Mouse (Mus musculus) embryonic facial prominence, embryonic 13.5 days (tissue): ENCODE data around the gene Gm16867. TPM values are rescaled to one million over a fixed set of nuclear protein-coding genes. Genes with fewer than 3 reads are reported as not detected.
"Not testable (repeated sequence)": the region's sequence is repeated elsewhere in the genome, so short reads cannot be mapped to it uniquely, and the experiment has no call there.

ENCODE experiments used
- ATAC-seq: fragments of 200-750 bp; cut with Nextera tagmentation; 2 replicates; pipeline ENCODE4 v1.8.0; 2017; ENCODE audit warnings: low read depth; ENCODE audit not compliant: insufficient number of reproducible peaks, insufficient read depth, low FRiP score, low TSS enrichment
- H3K27ac ChIP-seq: fragments of 300-500 bp; sonication (generic); 2 replicates; pipeline ENCODE4 v1.5.1; 2015; ENCODE audit warnings: moderate library complexity, mild to moderate bottlenecking, inconsistent platforms
- H3K27me3 ChIP-seq: fragments of 300-500 bp; sonication (generic); 2 replicates; pipeline ENCODE4 v1.6.1; 2015; ENCODE audit warnings: mild to moderate bottlenecking, inconsistent platforms
- H3K36me3 ChIP-seq: fragments of 300-500 bp; sonication (generic); 2 replicates; pipeline ENCODE4 v1.6.1; 2015; ENCODE audit warnings: mild to moderate bottlenecking, inconsistent platforms
- H3K4me1 ChIP-seq: fragments of 300-500 bp; sonication (generic); 2 replicates; pipeline ENCODE4 v1.6.1; 2015; ENCODE audit warnings: inconsistent platforms
- H3K4me2 ChIP-seq: fragments of 300-500 bp; sonication (generic); 2 replicates; pipeline ENCODE4 v1.6.1; 2015; ENCODE audit warnings: moderate library complexity, mild to moderate bottlenecking, inconsistent platforms
- H3K4me3 ChIP-seq: fragments of 300-500 bp; sonication (generic); 2 replicates; pipeline ENCODE4 v1.5.1; 2015; ENCODE audit warnings: mild to moderate bottlenecking, inconsistent platforms
- H3K9ac ChIP-seq: fragments of 300-500 bp; sonication (generic); 2 replicates; pipeline ENCODE4 v1.6.1; 2015; ENCODE audit warnings: mild to moderate bottlenecking, inconsistent platforms
- H3K9me3 ChIP-seq: fragments of 300-500 bp; sonication (generic); 2 replicates; pipeline ENCODE4 v1.6.1; 2016; ENCODE audit warnings: inconsistent platforms
- WGBS: fragments of 180-500 bp; shearing (Covaris S2); methylation state at CpG from one replicate; pipeline ENCODE4 v1.1.7; 2015; ENCODE audit warnings: mixed read lengths; 5-methylcytosine and 5-hydroxymethylcytosine counted together
- polyA plus RNA-seq: library from polyadenylated mRNA; unstranded; fragments of >200 nt; fragmentation: Nextera tagmentation; extraction: Ambion mirVana; gene quantifications from 2 replicates; pipeline ENCODE4 v1.2.1, GENCODE M21; 2015

Gene Gm16867
- polyA plus RNA-seq, 1 experiment from 2014 or later: not detected

- ATAC-seq, H3K4me1 ChIP-seq, H3K27ac ChIP-seq, H3K36me3 ChIP-seq, H3K27me3 ChIP-seq, H3K9ac ChIP-seq, H3K4me2 ChIP-seq, H3K4me3 ChIP-seq, H3K9me3 ChIP-seq: not testable (repeated sequence)
- WGBS: no CpG with 5 or more reads among the region's 5 CpGs
These were observed 45.5 kb downstream of the Gm16867 start for GRCm38 (mm10) chr14:69457691-69458090.

GRCm38 (mm10) chr14:69454640-69455039 is 48.5 kb downstream of the Gm16867 start:
- not testable (repeated sequence) for H3K27ac ChIP-seq, H3K36me3 ChIP-seq, H3K4me1 ChIP-seq, H3K9ac ChIP-seq, H3K4me3 ChIP-seq, H3K4me2 ChIP-seq, ATAC-seq, H3K9me3 ChIP-seq, H3K27me3 ChIP-seq
- WGBS: no CpG with 5 or more reads among the region's 9 CpGs

GRCm38 (mm10) chr14:69448845-69449244 is 54.3 kb downstream of the Gm16867 start:
- H3K27me3 ChIP-seq, H3K4me2 ChIP-seq, H3K27ac ChIP-seq, H3K4me3 ChIP-seq, ATAC-seq, H3K9ac ChIP-seq, H3K36me3 ChIP-seq, H3K9me3 ChIP-seq, H3K4me1 ChIP-seq: not testable (repeated sequence)
- no CpG with 5 or more reads among the region's 10 CpGs for WGBS

GRCm38 (mm10) chr14:69447006-69447405 is 56.2 kb downstream of the Gm16867 start:
- H3K4me1 ChIP-seq, ATAC-seq, H3K4me2 ChIP-seq, H3K36me3 ChIP-seq, H3K27me3 ChIP-seq, H3K4me3 ChIP-seq, H3K9me3 ChIP-seq, H3K27ac ChIP-seq, H3K9ac ChIP-seq: not testable (repeated sequence)
- no CpG with 5 or more reads among the region's 1 CpGs for WGBS

DNA sequence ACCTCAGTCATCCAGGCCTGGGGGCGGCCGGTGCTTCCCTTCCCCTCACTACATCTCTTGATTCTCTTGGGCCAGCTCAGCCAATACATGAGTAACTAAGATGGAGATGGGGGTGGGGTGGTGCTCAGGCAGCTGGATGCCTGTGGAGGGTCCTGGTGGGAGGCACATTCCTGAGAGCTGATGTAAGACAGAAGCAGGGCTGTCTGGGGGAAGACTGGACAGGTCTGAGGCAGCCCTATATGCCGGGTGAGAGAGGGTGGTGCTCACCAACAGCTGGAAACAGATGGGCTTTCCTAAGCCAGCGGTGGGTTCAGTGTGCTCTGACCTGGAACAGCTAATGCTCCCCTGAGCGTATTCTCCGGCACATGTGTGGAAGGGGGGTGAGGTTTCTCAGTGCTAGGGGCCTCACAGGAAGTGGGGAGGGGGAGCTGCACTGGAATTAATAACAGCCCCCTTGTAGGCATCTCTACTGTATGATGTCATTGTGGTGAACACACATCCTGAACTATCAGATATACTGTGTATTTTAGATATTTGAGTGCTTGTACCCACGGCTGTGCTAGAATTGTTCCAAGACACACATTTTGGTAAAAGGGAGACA is 60.0 kb downstream of the Gm16867 start:
- not testable (repeated sequence) for H3K4me2 ChIP-seq, H3K27me3 ChIP-seq, H3K27ac ChIP-seq, H3K9ac ChIP-seq, H3K9me3 ChIP-seq, H3K4me3 ChIP-seq, H3K4me1 ChIP-seq, H3K36me3 ChIP-seq
- no CpG with 5 or more reads among the region's 7 CpGs for WGBS
- peak; percentile 75 for ATAC-seq

- not testable (repeated sequence) for H3K4me3 ChIP-seq, ATAC-seq, H3K27ac ChIP-seq, H3K9me3 ChIP-seq, H3K4me1 ChIP-seq, H3K36me3 ChIP-seq, H3K4me2 ChIP-seq, H3K9ac ChIP-seq, H3K27me3 ChIP-seq
- no CpG with 5 or more reads among the region's 7 CpGs for WGBS
These were observed 62.2 kb downstream of the Gm16867 start for GRCm38 (mm10) chr14:69440955-69441354.

- not testable (repeated sequence) for H3K36me3 ChIP-seq, H3K27ac ChIP-seq, H3K4me1 ChIP-seq, H3K4me2 ChIP-seq, H3K9ac ChIP-seq, H3K4me3 ChIP-seq, ATAC-seq, H3K27me3 ChIP-seq, H3K9me3 ChIP-seq
- WGBS: no CpG with 5 or more reads among the region's 7 CpGs
These were observed 64.4 kb downstream of the Gm16867 start for GRCm38 (mm10) chr14:69438678-69439214.

DNA sequence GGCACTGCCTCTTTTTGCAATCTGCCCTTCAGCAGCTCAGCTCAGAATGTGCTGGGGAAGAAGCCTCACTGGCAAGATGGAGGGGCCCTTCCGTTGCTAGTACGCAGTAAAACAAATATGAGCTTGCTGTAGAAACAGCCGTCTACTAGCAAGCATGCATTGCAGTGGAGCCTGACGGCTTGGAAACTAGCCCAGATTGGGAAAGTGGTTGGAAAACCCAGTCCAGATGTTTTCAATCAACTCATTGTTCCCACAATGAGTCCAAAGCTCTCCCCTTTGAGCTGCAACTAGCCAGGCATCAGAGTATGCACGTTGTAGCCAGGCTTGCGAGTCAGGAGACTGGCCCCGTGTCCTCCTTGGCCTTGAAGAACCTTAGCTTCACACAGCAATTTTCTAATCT is 82.2 kb downstream of the Gm16867 start:
- H3K9ac ChIP-seq, H3K4me2 ChIP-seq, H3K4me1 ChIP-seq, H3K9me3 ChIP-seq, H3K27ac ChIP-seq, H3K27me3 ChIP-seq, H3K4me3 ChIP-seq, H3K36me3 ChIP-seq: not testable (repeated sequence)
- no CpG with 5 or more reads among the region's 7 CpGs for WGBS
- ATAC-seq: peak; percentile 74; the same call in 1 of the 2 replicates

- not testable (repeated sequence) for H3K4me1 ChIP-seq, ATAC-seq, H3K27me3 ChIP-seq, H3K27ac ChIP-seq, H3K9me3 ChIP-seq, H3K4me3 ChIP-seq, H3K9ac ChIP-seq, H3K36me3 ChIP-seq, H3K4me2 ChIP-seq
- no CpG with 5 or more reads among the region's 7 CpGs for WGBS
These were observed 85.6 kb downstream of the Gm16867 start for GRCm38 (mm10) chr14:69417545-69417944.

Other genes with a start within 250 kb of the Gm16867 start
- gene Synb, start 209.1 kb downstream of the Gm16867 start, polyA plus RNA-seq: 0.06 TPM in 1 of 2 replicates, not detected in the other
- not detected in 2 replicates for gene Gm27179, start 9.2 kb upstream of the Gm16867 start, polyA plus RNA-seq
- 13.0 and 13.8 TPM in 2 replicates for gene Entpd4b, start 52.1 kb upstream of the Gm16867 start, polyA plus RNA-seq